Mouse (Mus musculus): ENCODE results near the gene Cacna1c.

Gene Cacna1c

GRCm38 (mm10) chr6:119021226-119021625 lies 175.0 kb downstream of the Cacna1c start:
- no peaks in the 10 kb centered on the region for H3K36me3 ChIP-seq (ENCODE audit: control insufficient read depth, insufficient read depth, low read length, poor library complexity, severe bottlenecking)
- no peak for DNase-seq (ENCODE audit: low read depth, low spot score)
- no peaks in the 10 kb centered on the region for H3K27me3 ChIP-seq (ENCODE audit: control insufficient read depth, insufficient read depth, low read length, poor library complexity, severe bottlenecking)

- no peak for DNase-seq (ENCODE audit: low read depth, low spot score)
- H3K27me3 ChIP-seq (ENCODE audit: control insufficient read depth, insufficient read depth, low read length, poor library complexity, severe bottlenecking) = no peaks in the 10 kb centered on the region
- H3K36me3 ChIP-seq (ENCODE audit: control insufficient read depth, insufficient read depth, low read length, poor library complexity, severe bottlenecking) = no peaks in the 10 kb centered on the region
These were observed 177.3 kb downstream of the Cacna1c start for GRCm38 (mm10) chr6:119018956-119019355.

GRCm38 (mm10) chr6:119018256-119018655 lies 178.0 kb downstream of the Cacna1c start:
- DNase-seq (ENCODE audit: low read depth, low spot score) = no peak
- no peaks in the 10 kb centered on the region for H3K27me3 ChIP-seq (ENCODE audit: control insufficient read depth, insufficient read depth, low read length, poor library complexity, severe bottlenecking)

GRCm38 (mm10) chr6:119017498-119017897 lies 178.7 kb downstream of the Cacna1c start:
- Histone ChIP-seq H3K27me3 (ENCODE audit: control insufficient read depth, insufficient read depth, low read length, poor library complexity, severe bottlenecking) (no peaks in the 10 kb centered on the region), H3K36me3 (ENCODE audit: control insufficient read depth, insufficient read depth, low read length, poor library complexity, severe bottlenecking) (no peaks in the 10 kb centered on the region)
- DNase-seq (ENCODE audit: low read depth, low spot score) = no peak

More at GRCm38 (mm10) chr6:119018256-119018655, 178.0 kb downstream of the Cacna1c start:
- H3K36me3 ChIP-seq (ENCODE audit: control insufficient read depth, insufficient read depth, low read length, poor library complexity, severe bottlenecking) = no peaks in the 10 kb centered on the region

- no peaks in the 10 kb centered on the region for H3K27me3 ChIP-seq (ENCODE audit: control insufficient read depth, insufficient read depth, low read length, poor library complexity, severe bottlenecking)
- no peaks in the 10 kb centered on the region for H3K36me3 ChIP-seq (ENCODE audit: control insufficient read depth, insufficient read depth, low read length, poor library complexity, severe bottlenecking)
- DNase-seq (ENCODE audit: low read depth, low spot score) = no peak
These were observed 180.9 kb downstream of the Cacna1c start for GRCm38 (mm10) chr6:119015346-119015745.

- Histone ChIP-seq H3K36me3 (ENCODE audit: control insufficient read depth, insufficient read depth, low read length, poor library complexity, severe bottlenecking) (no peaks in the 10 kb centered on the region), H3K27me3 (ENCODE audit: control insufficient read depth, insufficient read depth, low read length, poor library complexity, severe bottlenecking) (no peaks in the 10 kb centered on the region)
- DNase-seq (ENCODE audit: low read depth, low spot score) = no peak
These were observed 182.8 kb downstream of the Cacna1c start for GRCm38 (mm10) chr6:119013168-119014098.

- Histone ChIP-seq H3K27me3 (ENCODE audit: control insufficient read depth, insufficient read depth, low read length, poor library complexity, severe bottlenecking) (no peaks in the 10 kb centered on the region), H3K36me3 (ENCODE audit: control insufficient read depth, insufficient read depth, low read length, poor library complexity, severe bottlenecking) (no peaks in the 10 kb centered on the region)
- DNase-seq (ENCODE audit: low read depth, low spot score) = no peak
These were observed 185.3 kb downstream of the Cacna1c start for GRCm38 (mm10) chr6:119010875-119011274.

- no peaks in the 10 kb centered on the region for H3K27me3 ChIP-seq (ENCODE audit: control insufficient read depth, insufficient read depth, low read length, poor library complexity, severe bottlenecking)
- no peaks in the 10 kb centered on the region for H3K36me3 ChIP-seq (ENCODE audit: control insufficient read depth, insufficient read depth, low read length, poor library complexity, severe bottlenecking)
- DNase-seq (ENCODE audit: low read depth, low spot score) = no peak
These were observed 186.7 kb downstream of the Cacna1c start for GRCm38 (mm10) chr6:119009526-119009925.

- Histone ChIP-seq H3K27me3 (ENCODE audit: control insufficient read depth, insufficient read depth, low read length, poor library complexity, severe bottlenecking) (no peaks in the 10 kb centered on the region), H3K36me3 (ENCODE audit: control insufficient read depth, insufficient read depth, low read length, poor library complexity, severe bottlenecking) (no peaks in the 10 kb centered on the region)
- no peak for DNase-seq (ENCODE audit: low read depth, low spot score)
These were observed 187.5 kb downstream of the Cacna1c start for GRCm38 (mm10) chr6:119008638-119009166.

GRCm38 (mm10) chr6:119004596-119004995 lies 191.6 kb downstream of the Cacna1c start:
- Histone ChIP-seq H3K36me3 (ENCODE audit: control insufficient read depth, insufficient read depth, low read length, poor library complexity, severe bottlenecking) (no peaks in the 10 kb centered on the region), H3K27me3 (ENCODE audit: control insufficient read depth, insufficient read depth, low read length, poor library complexity, severe bottlenecking) (no peaks in the 10 kb centered on the region)
- DNase-seq (ENCODE audit: low read depth, low spot score) = no peak

- H3K27me3 ChIP-seq (ENCODE audit: control insufficient read depth, insufficient read depth, low read length, poor library complexity, severe bottlenecking) = no peaks in the 10 kb centered on the region
- no peak for DNase-seq (ENCODE audit: low read depth, low spot score)
- no peaks in the 10 kb centered on the region for H3K36me3 ChIP-seq (ENCODE audit: control insufficient read depth, insufficient read depth, low read length, poor library complexity, severe bottlenecking)
These were observed 194.8 kb downstream of the Cacna1c start for GRCm38 (mm10) chr6:119001442-119001841.

- H3K27me3 ChIP-seq (ENCODE audit: control insufficient read depth, insufficient read depth, low read length, poor library complexity, severe bottlenecking) = no peaks in the 10 kb centered on the region
- H3K36me3 ChIP-seq (ENCODE audit: control insufficient read depth, insufficient read depth, low read length, poor library complexity, severe bottlenecking) = no peaks in the 10 kb centered on the region
- DNase-seq (ENCODE audit: low read depth, low spot score) = no peak
These were observed 196.0 kb downstream of the Cacna1c start for GRCm38 (mm10) chr6:119000255-119000654.

- no peaks in the 10 kb centered on the region for H3K36me3 ChIP-seq (ENCODE audit: control insufficient read depth, insufficient read depth, low read length, poor library complexity, severe bottlenecking)
- DNase-seq (ENCODE audit: low read depth, low spot score) = no peak
- H3K27me3 ChIP-seq (ENCODE audit: control insufficient read depth, insufficient read depth, low read length, poor library complexity, severe bottlenecking) = no peaks in the 10 kb centered on the region
These were observed 196.8 kb downstream of the Cacna1c start for GRCm38 (mm10) chr6:118999329-118999875.

GRCm38 (mm10) chr6:118997397-118997796 lies 198.8 kb downstream of the Cacna1c start:
- DNase-seq (ENCODE audit: low read depth, low spot score) = no peak
- H3K36me3 ChIP-seq (ENCODE audit: control insufficient read depth, insufficient read depth, low read length, poor library complexity, severe bottlenecking) = no peaks in the 10 kb centered on the region
- H3K27me3 ChIP-seq (ENCODE audit: control insufficient read depth, insufficient read depth, low read length, poor library complexity, severe bottlenecking) = no peaks in the 10 kb centered on the region
